Mouse (Mus musculus): Measurements from ENCODE around the gene Lgmn. TPM values are rescaled to one million over a fixed set of nuclear protein-coding genes. Genes with fewer than 3 reads are reported as not detected.

The Lgmn gene
- polyA plus RNA-seq, 1 experiment = 132 TPM

GRCm38 (mm10) chr12:102438983-102439631 lies 506 bp downstream of the Lgmn start:
- Histone ChIP-seq H3K4me1 (ENCODE audit: control insufficient read depth, insufficient read depth, low read length) (peaks cover 2% of the 10 kb centered on the region; the same call in 1 of the 2 replicates), H3K27ac (ENCODE audit: insufficient read depth, low read length) (peak overlapping the region; percentile 25), H3K4me3 (ENCODE audit: insufficient read depth, low read length) (peak overlapping the region; percentile 59)
- no peak for TF ChIP-seq POLR2A (IDR thresholded peaks at IDR 0.05; ENCODE audit: extremely low read depth, insufficient read depth, low read length)
- no peak for TF ChIP-seq CTCF (IDR thresholded peaks at IDR 0.05; ENCODE audit: extremely low read depth, insufficient read depth, low read length)

- peak overlapping the region; percentile 25; the same call in 1 of the 2 replicates for H3K27ac ChIP-seq (ENCODE audit: insufficient read depth, low read length)
- H3K4me1 ChIP-seq (ENCODE audit: control insufficient read depth, insufficient read depth, low read length) = peaks cover 2% of the 10 kb centered on the region; the same call in 1 of the 2 replicates
- peak overlapping the region; percentile 59 for H3K4me3 ChIP-seq (ENCODE audit: insufficient read depth, low read length)
- TF ChIP-seq POLR2A (IDR thresholded peaks at IDR 0.05; ENCODE audit: extremely low read depth, insufficient read depth, low read length) (no peak), CTCF (IDR thresholded peaks at IDR 0.05; ENCODE audit: extremely low read depth, insufficient read depth, low read length) (no peak)
These were observed 1.7 kb downstream of the Lgmn start for GRCm38 (mm10) chr12:102437952-102438351.

GRCm38 (mm10) chr12:102436939-102437526 lies 2.6 kb downstream of the Lgmn start:
- Histone ChIP-seq H3K4me1 (ENCODE audit: control insufficient read depth, insufficient read depth, low read length) (peaks cover 2% of the 10 kb centered on the region; the same call in 1 of the 2 replicates), H3K4me3 (ENCODE audit: insufficient read depth, low read length) (peak overlapping the region; percentile 18; the same call in 1 of the 2 replicates), H3K27ac (ENCODE audit: insufficient read depth, low read length) (no peak overlapping the region)
- TF ChIP-seq POLR2A (IDR thresholded peaks at IDR 0.05; ENCODE audit: extremely low read depth, insufficient read depth, low read length) (no peak), CTCF (IDR thresholded peaks at IDR 0.05; ENCODE audit: extremely low read depth, insufficient read depth, low read length) (no peak)

- H3K4me3 ChIP-seq (ENCODE audit: insufficient read depth, low read length) = no peak overlapping the region
- H3K27ac ChIP-seq (ENCODE audit: insufficient read depth, low read length) = no peak overlapping the region
- peaks cover 2% of the 10 kb centered on the region; the same call in 1 of the 2 replicates for H3K4me1 ChIP-seq (ENCODE audit: control insufficient read depth, insufficient read depth, low read length)
- TF ChIP-seq POLR2A (IDR thresholded peaks at IDR 0.05; ENCODE audit: extremely low read depth, insufficient read depth, low read length) = no peak
- TF ChIP-seq CTCF (IDR thresholded peaks at IDR 0.05; ENCODE audit: extremely low read depth, insufficient read depth, low read length) = no peak
These were observed 5.5 kb downstream of the Lgmn start for GRCm38 (mm10) chr12:102434107-102434506.

GRCm38 (mm10) chr12:102432238-102432637 lies 7.4 kb downstream of the Lgmn start:
- no peaks in the 10 kb centered on the region; the same call in 1 of the 2 replicates for H3K4me1 ChIP-seq (ENCODE audit: control insufficient read depth, insufficient read depth, low read length)
- no peak for TF ChIP-seq CTCF (IDR thresholded peaks at IDR 0.05; ENCODE audit: extremely low read depth, insufficient read depth, low read length)
- TF ChIP-seq POLR2A (IDR thresholded peaks at IDR 0.05; ENCODE audit: extremely low read depth, insufficient read depth, low read length) = no peak
- no peak overlapping the region for H3K27ac ChIP-seq (ENCODE audit: insufficient read depth, low read length)
- no peak overlapping the region for H3K4me3 ChIP-seq (ENCODE audit: insufficient read depth, low read length)

GRCm38 (mm10) chr12:102430228-102430627 lies 9.4 kb downstream of the Lgmn start:
- no peaks in the 10 kb centered on the region for H3K4me1 ChIP-seq (ENCODE audit: control insufficient read depth, insufficient read depth, low read length)
- TF ChIP-seq POLR2A (IDR thresholded peaks at IDR 0.05; ENCODE audit: extremely low read depth, insufficient read depth, low read length) (no peak), CTCF (IDR thresholded peaks at IDR 0.05; ENCODE audit: extremely low read depth, insufficient read depth, low read length) (no peak)

GRCm38 (mm10) chr12:102429656-102430055 lies 10.0 kb downstream of the Lgmn start:
- TF ChIP-seq POLR2A (IDR thresholded peaks at IDR 0.05; ENCODE audit: extremely low read depth, insufficient read depth, low read length) (no peak), CTCF (IDR thresholded peaks at IDR 0.05; ENCODE audit: extremely low read depth, insufficient read depth, low read length) (no peak)
- Histone ChIP-seq H3K4me1 (ENCODE audit: control insufficient read depth, insufficient read depth, low read length) (no peaks in the 10 kb centered on the region), H3K27ac (ENCODE audit: insufficient read depth, low read length) (no peak overlapping the region), H3K4me3 (ENCODE audit: insufficient read depth, low read length) (no peak overlapping the region)

More at GRCm38 (mm10) chr12:102430228-102430627, 9.4 kb downstream of the Lgmn start:
- Histone ChIP-seq H3K27ac (ENCODE audit: insufficient read depth, low read length) (no peak overlapping the region), H3K4me3 (ENCODE audit: insufficient read depth, low read length) (no peak overlapping the region)

- no peak for TF ChIP-seq CTCF (IDR thresholded peaks at IDR 0.05; ENCODE audit: extremely low read depth, insufficient read depth, low read length)
- no peak for TF ChIP-seq POLR2A (IDR thresholded peaks at IDR 0.05; ENCODE audit: extremely low read depth, insufficient read depth, low read length)
- no peak overlapping the region for H3K27ac ChIP-seq (ENCODE audit: insufficient read depth, low read length)
- no peaks in the 10 kb centered on the region for H3K4me1 ChIP-seq (ENCODE audit: control insufficient read depth, insufficient read depth, low read length)
- no peak overlapping the region for H3K4me3 ChIP-seq (ENCODE audit: insufficient read depth, low read length)
These were observed 13.3 kb downstream of the Lgmn start for GRCm38 (mm10) chr12:102426285-102426684.

GRCm38 (mm10) chr12:102425048-102425578 lies 14.5 kb downstream of the Lgmn start:
- TF ChIP-seq CTCF (IDR thresholded peaks at IDR 0.05; ENCODE audit: extremely low read depth, insufficient read depth, low read length) (no peak), POLR2A (IDR thresholded peaks at IDR 0.05; ENCODE audit: extremely low read depth, insufficient read depth, low read length) (no peak)

More at GRCm38 (mm10) chr12:102425048-102425578, 14.5 kb downstream of the Lgmn start:
- no peaks in the 10 kb centered on the region for H3K4me1 ChIP-seq (ENCODE audit: control insufficient read depth, insufficient read depth, low read length)
- H3K27ac ChIP-seq (ENCODE audit: insufficient read depth, low read length) = no peak overlapping the region
- no peak overlapping the region for H3K4me3 ChIP-seq (ENCODE audit: insufficient read depth, low read length)

Measured in cortical plate, adult 2 months (tissue).